Mouse (Mus musculus) thymus, adult 2 months (tissue): ENCODE results near the gene Pole.
A peak's percentile ranks its signal among the peaks of the same experiment; 100 is the strongest.

Experiments used
- CTCF ChIP-seq: fragments of 200-500 bp; IDR thresholded peaks from 2 replicates; pipeline ENCODE4 v1.5.1; 2012; ENCODE audit warnings: mild to moderate bottlenecking, control low read depth, low read length, moderate library complexity, borderline replicate concordance; ENCODE audit not compliant: control insufficient read depth, poor library complexity, insufficient read depth; ENCODE audit errors: extremely low read depth
- POLR2A ChIP-seq: fragments of 200-500 bp; IDR thresholded peaks from 2 replicates; pipeline ENCODE4 v1.6.1; 2012; ENCODE audit warnings: mild to moderate bottlenecking, low read length, control low read depth, moderate library complexity; ENCODE audit not compliant: control insufficient read depth, poor library complexity, insufficient read depth; ENCODE audit errors: extremely low read depth

DNA sequence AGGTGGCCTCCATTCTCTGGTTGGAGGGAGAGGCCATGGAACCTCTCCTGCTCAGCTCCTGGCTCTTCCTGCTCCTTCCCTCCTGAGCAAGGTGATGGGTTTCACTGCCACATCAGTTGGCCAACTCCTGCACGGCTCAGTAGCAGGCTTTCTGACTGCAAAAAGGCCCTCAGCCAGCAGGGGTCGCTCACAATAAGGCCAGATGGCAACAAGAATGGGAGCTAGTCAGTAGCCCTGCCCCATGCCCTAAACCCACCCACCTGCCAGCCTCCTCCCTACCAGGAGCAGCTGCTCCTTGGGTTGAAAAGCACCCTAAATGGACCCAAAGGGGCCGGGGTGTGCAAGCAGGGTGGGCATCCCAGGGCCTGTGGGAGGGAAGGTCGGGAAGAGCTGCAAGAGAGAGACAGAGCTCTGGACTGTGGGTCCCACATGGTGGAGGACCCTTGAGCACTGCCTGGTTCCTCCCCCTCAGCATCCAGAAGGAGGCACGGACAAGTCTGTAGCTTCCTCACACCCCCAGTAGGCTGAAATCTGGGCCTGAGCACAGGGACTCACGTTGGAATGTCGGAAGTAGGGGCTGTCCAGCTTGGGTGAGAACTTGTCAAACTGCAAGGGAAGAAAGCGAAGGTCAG is 90.8 kb downstream of the Pole start:
- TF ChIP-seq CTCF (peak; percentile 86), POLR2A (no peak)
